Mouse (Mus musculus) CH12.LX (cell line): ENCODE measurements around the gene Chrne. TPM values are rescaled to one million over a fixed set of nuclear protein-coding genes. Genes with fewer than 3 reads are reported as not detected.

Source experiments
- DNase-seq: peaks from one replicate; pipeline ENCODE4 v3.0.0-alpha.2; 2013; ENCODE audit errors: extremely low read depth
- H3K27ac ChIP-seq: 2 replicates; pipeline ENCODE4 v1.5.1; 2012; ENCODE audit warnings: low read depth, mild to moderate bottlenecking, control low read depth, moderate library complexity; ENCODE audit not compliant: insufficient read depth
- H3K27me3 ChIP-seq: replicated peaks from 2 replicates; pipeline ENCODE3; 2012; ENCODE audit warnings: inconsistent platforms
- H3K36me3 ChIP-seq, 2 experiments: replicated peaks in 1 of 2; 2 replicates each; pipeline versions ENCODE3 to v1.6.1; 2012; ENCODE audit warnings: inconsistent platforms in 1 of 2, low read length in 1 of 2, mild to moderate bottlenecking in 1 of 2, mixed read lengths in 1 of 2, moderate library complexity in 1 of 2; ENCODE audit not compliant: control insufficient read depth in 1 of 2, insufficient read depth in 1 of 2
- H3K4me1 ChIP-seq, 2 experiments: 2 replicates each; pipeline ENCODE4 v1.6.1; 2012; ENCODE audit warnings: inconsistent platforms in 1 of 2, moderate library complexity in 1 of 2; ENCODE audit not compliant: insufficient read depth in 2 of 2, control insufficient read depth in 1 of 2
- H3K4me2 ChIP-seq: 2 replicates; pipeline ENCODE4 v1.6.1; 2012; ENCODE audit warnings: low read depth, mild to moderate bottlenecking, control low read depth; ENCODE audit not compliant: poor library complexity, insufficient read depth, severe bottlenecking
- H3K4me3 ChIP-seq, 3 experiments: fragments of 150-350 bp in 1 of 3; sonication (generic) in 1 of 3; replicated peaks in 1 of 3; 2 replicates each; pipeline versions ENCODE3 to v1.5.1; 2011 to 2012; ENCODE audit warnings: low read depth in 2 of 3, low read length in 2 of 3, mild to moderate bottlenecking in 2 of 3, moderate library complexity in 2 of 3, control low read depth in 1 of 3, improper control_type of control experiment in 1 of 3, inconsistent platforms in 1 of 3, mixed read lengths in 1 of 3; ENCODE audit not compliant: poor library complexity in 1 of 3
- H3K79me2 ChIP-seq: replicated peaks from 2 replicates; pipeline ENCODE4 v1.6.1; 2012; ENCODE audit warnings: mild to moderate bottlenecking, moderate library complexity; ENCODE audit not compliant: control insufficient read depth, poor library complexity, insufficient read depth, severe bottlenecking; ENCODE audit errors: extremely low read depth
- H3K9ac ChIP-seq: 2 replicates; pipeline ENCODE4 v1.6.1; 2012; ENCODE audit warnings: low read depth, mild to moderate bottlenecking, control low read depth, moderate library complexity; ENCODE audit not compliant: insufficient read depth
- H3K9me3 ChIP-seq: replicated peaks from 2 replicates; pipeline ENCODE3; 2012; ENCODE audit warnings: low read length, inconsistent platforms, mixed read lengths
- BHLHE40 ChIP-seq: IDR thresholded peaks from 2 replicates; pipeline ENCODE4 v1.6.1; 2011; ENCODE audit warnings: mild to moderate bottlenecking, low read depth, low read length, improper control_type of control experiment
- CHD1 ChIP-seq: IDR thresholded peaks from 2 replicates; pipeline ENCODE4 v1.6.1; 2012; ENCODE audit warnings: low read depth, low read length, improper control_type of control experiment, inconsistent platforms
- CHD2 ChIP-seq: IDR thresholded peaks from 2 replicates; pipeline ENCODE4 v1.6.1; 2011; ENCODE audit warnings: low read length, improper control_type of control experiment
- ELF1 ChIP-seq: IDR thresholded peaks from 2 replicates; pipeline ENCODE4 v1.6.1; 2014; ENCODE audit warnings: low read depth, mild to moderate bottlenecking, inconsistent platforms, low read length, improper control_type of control experiment
- EP300 ChIP-seq: IDR thresholded peaks from 2 replicates; pipeline ENCODE4 v1.6.1; 2011; ENCODE audit warnings: low read length, improper control_type of control experiment
- GABPA ChIP-seq: IDR thresholded peaks from 2 replicates; pipeline ENCODE4 v1.6.1; 2012; ENCODE audit warnings: low read depth, low read length, improper control_type of control experiment, inconsistent platforms; ENCODE audit not compliant: insufficient replicate concordance
- HCFC1 ChIP-seq: IDR thresholded peaks from 2 replicates; pipeline ENCODE4 v1.6.1; 2012; ENCODE audit warnings: low read depth, mild to moderate bottlenecking, inconsistent platforms, low read length, improper control_type of control experiment
- IRF4 ChIP-seq: IDR thresholded peaks from 2 replicates; pipeline ENCODE4 v1.6.1; 2014; ENCODE audit warnings: low read depth, mild to moderate bottlenecking, inconsistent platforms, low read length, improper control_type of control experiment
- JUN ChIP-seq: IDR thresholded peaks from 2 replicates; pipeline ENCODE4 v1.6.1; 2011; ENCODE audit warnings: low read depth, mild to moderate bottlenecking, low read length, improper control_type of control experiment, moderate library complexity; ENCODE audit not compliant: insufficient read depth
- KAT2A ChIP-seq: IDR thresholded peaks from 2 replicates; pipeline ENCODE4 v1.6.1; 2012; ENCODE audit warnings: low read length, improper control_type of control experiment, inconsistent platforms; ENCODE audit not compliant: insufficient replicate concordance
- MAFK ChIP-seq: IDR thresholded peaks from 2 replicates; pipeline ENCODE4 v1.6.1; 2011; ENCODE audit warnings: low read length, improper control_type of control experiment; ENCODE audit not compliant: insufficient replicate concordance
- MAX ChIP-seq: IDR thresholded peaks from 2 replicates; pipeline ENCODE4 v1.6.1; 2011; ENCODE audit warnings: low read length, improper control_type of control experiment
- MAZ ChIP-seq: IDR thresholded peaks from 2 replicates; pipeline ENCODE4 v1.6.1; 2012; ENCODE audit warnings: low read depth, mild to moderate bottlenecking, inconsistent platforms, low read length, improper control_type of control experiment, moderate library complexity
- MEF2A ChIP-seq: IDR thresholded peaks from 2 replicates; pipeline ENCODE4 v1.6.1; 2014; ENCODE audit warnings: low read depth, mild to moderate bottlenecking, inconsistent platforms, low read length, improper control_type of control experiment, borderline replicate concordance
- MXI1 ChIP-seq: IDR thresholded peaks from 2 replicates; pipeline ENCODE4 v1.6.1; 2011; ENCODE audit warnings: mild to moderate bottlenecking, low read depth, low read length, improper control_type of control experiment
- MYC ChIP-seq: IDR thresholded peaks from 2 replicates; pipeline ENCODE4 v1.6.1; 2011; ENCODE audit warnings: low read depth, mild to moderate bottlenecking, improper control_type of control experiment, low read length
- NELFE ChIP-seq: IDR thresholded peaks from 2 replicates; pipeline ENCODE4 v1.6.1; 2011; ENCODE audit warnings: low read depth, low read length, improper control_type of control experiment
- NRF1 ChIP-seq: IDR thresholded peaks from 2 replicates; pipeline ENCODE4 v1.6.1; 2014; ENCODE audit warnings: low read depth, mild to moderate bottlenecking, inconsistent platforms, low read length, improper control_type of control experiment, moderate library complexity
- PAX5 ChIP-seq: IDR thresholded peaks from 2 replicates; pipeline ENCODE4 v1.6.1; 2012; ENCODE audit warnings: low read length, inconsistent platforms, mixed read lengths
- POLR2A ChIP-seq: IDR thresholded peaks from 2 replicates; pipeline ENCODE4 v1.6.1; 2011; ENCODE audit warnings: low read depth, mild to moderate bottlenecking, improper control_type of control experiment, low read length
- POLR2AphosphoS2 ChIP-seq: IDR thresholded peaks from 2 replicates; pipeline ENCODE4 v1.6.1; 2011; ENCODE audit warnings: low read depth, low read length, improper control_type of control experiment
- RCOR1 ChIP-seq: conservative IDR thresholded peaks from 2 replicates; pipeline ENCODE4 v1.6.1; 2012; ENCODE audit warnings: low read depth, mild to moderate bottlenecking, inconsistent platforms, low read length, improper control_type of control experiment
- SMC3 ChIP-seq: IDR thresholded peaks from 2 replicates; pipeline ENCODE4 v1.6.1; 2011; ENCODE audit warnings: low read depth, low read length, improper control_type of control experiment
- TCF12 ChIP-seq: IDR thresholded peaks from 2 replicates; pipeline ENCODE4 v1.6.1; 2014; ENCODE audit warnings: low read depth, mild to moderate bottlenecking, inconsistent platforms, low read length, improper control_type of control experiment
- USF2 ChIP-seq: conservative IDR thresholded peaks from 2 replicates; pipeline ENCODE4 v1.6.1; 2011; ENCODE audit warnings: low read depth, low read length, improper control_type of control experiment
- ZC3H11A ChIP-seq: IDR thresholded peaks from 2 replicates; pipeline ENCODE4 v1.6.1; 2012; ENCODE audit warnings: low read depth, mild to moderate bottlenecking, inconsistent platforms, low read length, improper control_type of control experiment
- ZKSCAN1 ChIP-seq: IDR thresholded peaks from 2 replicates; pipeline ENCODE4 v1.6.1; 2012; ENCODE audit warnings: low read depth, inconsistent platforms, low read length, improper control_type of control experiment, borderline replicate concordance
- ZMIZ1 ChIP-seq: IDR thresholded peaks from 2 replicates; pipeline ENCODE4 v1.6.1; 2012; ENCODE audit warnings: low read depth, mild to moderate bottlenecking, inconsistent platforms, low read length, improper control_type of control experiment
- ZNF384 ChIP-seq: IDR thresholded peaks from 2 replicates; pipeline ENCODE4 v1.6.1; 2012; ENCODE audit warnings: low read depth, low read length, improper control_type of control experiment, inconsistent platforms
- dilution Hi-C: fragments of 300-500 bp; cut with MboI; formaldehyde crosslinking; loops from 2 replicates; pipeline ENCODE4 v1.14.3; 2020; ENCODE audit warnings: low sequenced_read_pairs; ENCODE audit not compliant: extremely low pct_unique_long_range_greater_than_20kb, extremely low pct_ligation_motif_present
- in situ Hi-C: fragments of 300-500 bp; cut with MboI; formaldehyde crosslinking; loops from 3 replicates; pipeline ENCODE4 v1.14.3; 2019; ENCODE audit warnings: low sequenced_read_pairs, low pct_ligation_motif_present, low pct_unique_long_range_greater_than_20kb, mixed read lengths
- polyA plus RNA-seq: library from polyadenylated mRNA; unstranded; fragments of >175 nt; gene quantifications from 2 replicates; pipeline ENCODE4 v1.2.1, GENCODE M21; 2012; ENCODE audit warnings: low read depth; ENCODE audit not compliant: insufficient read length
- total RNA-seq, 2 experiments: library from RNA; depleted of rRNA; stranded (reverse); fragments of 300-350 nt in 1 of 2; fragments of >200 nt in 1 of 2; gene quantifications; 2 replicates each; pipeline ENCODE4 v1.2.3; 2012 to 2014

Chrne gene
- total and polyA plus RNA-seq, 3 experiments: not detected

DNA sequence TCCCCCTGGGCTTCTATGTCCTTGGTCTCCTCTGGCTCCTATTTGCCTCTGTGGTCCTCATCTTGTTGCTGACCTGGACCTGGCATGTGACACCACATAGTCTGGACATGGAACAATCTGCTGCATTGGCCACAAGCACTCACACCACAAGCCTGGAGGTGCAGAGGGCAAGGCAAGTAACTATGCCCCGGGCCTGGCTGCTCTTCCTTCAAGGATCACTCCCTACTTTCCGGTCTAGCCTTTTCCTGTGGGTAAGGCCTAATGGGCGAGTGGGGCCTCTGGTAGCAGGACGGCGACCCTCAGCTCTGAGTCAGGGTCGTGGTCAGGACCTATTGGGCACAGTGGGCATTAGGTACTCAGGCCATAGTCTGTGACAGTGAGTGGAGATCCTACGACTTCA, 22.2 kb upstream of the Chrne start:
- Histone ChIP-seq H3K27ac (no peak overlapping the region), H3K4me1 (peaks cover 8 to 13% of the 10 kb centered on the region in 2 experiments), H3K9me3 (no peaks in the 10 kb centered on the region), H3K36me3 (peaks cover 11 to 48% of the 10 kb centered on the region in 2 experiments), H3K9ac (no peak overlapping the region), H3K79me2 (peaks cover 6% of the 10 kb centered on the region; the same call in 1 of the 2 replicates), H3K27me3 (no peaks in the 10 kb centered on the region), H3K4me2 (no peak overlapping the region), H3K4me3 (no peak overlapping the region)
- in situ Hi-C loops (no loop called here), dilution Hi-C loops (no loop called here)
- no peak for DNase-seq
- TF ChIP-seq USF2: no peak
- TF ChIP-seq MYC: no peak
- TF ChIP-seq JUN: no peak
- no peak for TF ChIP-seq MAFK
- TF ChIP-seq ZMIZ1: no peak
- TF ChIP-seq ZNF384: no peak
- no peak for TF ChIP-seq ZC3H11A
- no peak for TF ChIP-seq NRF1
- TF ChIP-seq CHD2: no peak
- TF ChIP-seq MAX: no peak
- TF ChIP-seq ZKSCAN1: no peak
- no peak for TF ChIP-seq IRF4
- no peak for TF ChIP-seq HCFC1
- no peak for TF ChIP-seq SMC3
- TF ChIP-seq PAX5: no peak
- no peak for TF ChIP-seq POLR2A
- TF ChIP-seq ELF1: no peak
- no peak; the same call in 1 of the 2 replicates for TF ChIP-seq POLR2AphosphoS2
- no peak for TF ChIP-seq MEF2A
- no peak for TF ChIP-seq TCF12

DNA sequence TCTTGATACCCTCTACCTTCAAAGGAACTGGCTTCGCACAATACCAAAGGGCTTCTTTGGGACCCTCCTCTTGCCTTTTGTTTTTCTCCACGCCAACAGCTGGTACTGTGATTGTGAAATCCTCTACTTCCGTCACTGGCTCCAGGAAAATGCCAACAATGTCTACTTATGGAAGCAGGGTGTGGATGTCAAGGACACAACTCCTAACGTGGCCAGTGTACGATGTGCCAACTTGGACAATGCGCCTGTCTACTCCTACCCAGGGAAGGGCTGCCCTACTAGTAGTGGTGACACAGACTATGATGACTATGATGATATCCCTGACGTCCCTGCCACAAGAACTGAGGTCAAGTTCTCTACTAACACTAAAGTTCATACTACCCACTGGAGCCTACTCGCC, 21.0 kb upstream of the Chrne start:
- peaks cover 0 to 1% of the 10 kb centered on the region in 2 experiments; a peak in 2 of 4 replicates for H3K4me1 ChIP-seq

More for the DNA sequence above, 21.0 kb upstream of the Chrne start:
- no peak overlapping the region for H3K9ac ChIP-seq
- H3K9me3 ChIP-seq: no peaks in the 10 kb centered on the region
- DNase-seq: no peak
- no peak overlapping the region for H3K4me3 ChIP-seq
- no peak overlapping the region for H3K27ac ChIP-seq
- dilution Hi-C loops: no loop called here
- TF ChIP-seq GABPA (no peak), MEF2A (no peak), RCOR1 (no peak), CHD1 (no peak), ZC3H11A (no peak), HCFC1 (no peak), TCF12 (no peak), BHLHE40 (no peak), POLR2AphosphoS2 (no peak), MAX (no peak), NELFE (no peak), KAT2A (no peak), MXI1 (no peak), MAFK (no peak), ZMIZ1 (no peak), MAZ (no peak), CHD2 (no peak), MYC (no peak), EP300 (no peak), PAX5 (no peak)
- TF ChIP-seq, all 38 proteins: peak for 0
- no peaks in the 10 kb centered on the region for H3K79me2 ChIP-seq
- in situ Hi-C loops: no loop called here
- no peaks in the 10 kb centered on the region for H3K27me3 ChIP-seq
- no peak overlapping the region for H3K4me2 ChIP-seq
- H3K36me3 ChIP-seq: peaks cover 8 to 39% of the 10 kb centered on the region in 2 experiments
